Mouse (Mus musculus) cerebellum, postnatal 36 days (tissue): Measurements from ENCODE around the gene Ikzf3.

Experiments
- DNase-seq, 2 experiments: peaks; one replicate each; pipeline ENCODE4 v3.0.0; 2021 to 2022; ENCODE audit warnings: mixed read lengths in 2 of 2

Gene Ikzf3

DNA sequence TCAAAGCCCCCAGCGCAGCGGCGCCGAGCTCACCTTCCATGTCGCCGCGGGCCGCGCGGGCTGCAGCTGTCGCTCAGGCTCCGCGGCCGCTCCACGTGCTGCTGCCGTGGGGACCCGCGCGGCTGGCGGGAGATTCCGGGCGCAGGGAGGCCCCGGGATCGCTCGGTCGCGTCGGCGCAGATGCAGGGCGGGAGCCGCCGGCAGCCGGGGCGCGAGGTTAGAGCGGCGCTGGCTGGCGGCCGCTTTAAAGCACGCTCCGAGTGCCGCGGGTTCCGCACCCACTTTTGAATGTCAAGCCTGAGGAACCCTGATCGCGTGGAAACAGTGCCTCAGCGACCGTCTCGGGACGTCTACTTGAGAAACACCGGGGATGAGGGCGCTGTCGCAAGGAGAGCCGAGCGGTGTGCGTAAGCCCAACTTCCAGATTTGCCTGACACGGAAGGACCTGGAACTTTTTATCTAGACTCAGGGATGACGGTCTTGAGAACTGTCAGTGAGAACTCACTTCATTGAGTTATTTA lies at the start of gene Ikzf3:
Gene Ikzf3, minus strand, starts transcription at position 321 of the 521 bp plus-strand sequence.
- peak; percentile 11 to 14 for DNase-seq

DNA sequence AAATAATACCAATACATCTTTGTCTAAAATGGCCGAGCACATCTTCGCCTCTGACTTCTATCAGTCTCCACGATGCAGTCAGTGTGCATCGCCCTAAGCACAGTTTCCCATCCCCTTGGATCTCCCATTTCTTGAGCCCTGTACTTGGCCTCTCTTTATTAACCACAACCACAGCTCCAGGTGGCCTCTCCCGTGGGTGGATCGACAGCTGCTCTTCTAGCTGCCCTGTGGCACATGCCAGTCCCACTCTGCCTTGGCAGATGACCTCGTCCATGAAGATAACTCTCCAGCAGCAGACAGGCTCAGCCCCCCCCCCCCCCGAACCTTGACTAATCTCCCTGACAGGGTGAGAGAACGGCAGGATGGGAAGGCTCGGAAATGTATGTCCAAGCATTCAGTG lies 49.6 kb upstream of the Ikzf3 start:
- no peak for DNase-seq

DNA sequence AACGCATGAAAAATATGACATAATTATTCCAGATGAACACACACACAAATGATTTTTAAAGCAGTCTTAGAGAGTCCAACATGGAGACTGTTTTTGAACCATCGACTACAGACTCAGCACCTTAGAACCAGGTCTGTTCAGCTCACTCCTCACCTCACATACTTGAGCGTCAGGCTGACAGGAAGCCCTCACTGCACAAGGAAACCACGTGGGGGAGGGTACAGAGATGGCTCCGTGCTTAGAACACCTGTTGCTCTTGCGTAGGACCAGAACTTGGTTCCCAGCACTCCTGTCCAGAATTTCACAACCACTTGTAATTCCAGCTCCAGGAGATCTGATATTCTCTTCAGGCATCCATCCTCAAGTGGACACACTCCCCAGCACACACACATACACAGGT lies 49.2 kb upstream of the Ikzf3 start:
- no peak for DNase-seq

DNA sequence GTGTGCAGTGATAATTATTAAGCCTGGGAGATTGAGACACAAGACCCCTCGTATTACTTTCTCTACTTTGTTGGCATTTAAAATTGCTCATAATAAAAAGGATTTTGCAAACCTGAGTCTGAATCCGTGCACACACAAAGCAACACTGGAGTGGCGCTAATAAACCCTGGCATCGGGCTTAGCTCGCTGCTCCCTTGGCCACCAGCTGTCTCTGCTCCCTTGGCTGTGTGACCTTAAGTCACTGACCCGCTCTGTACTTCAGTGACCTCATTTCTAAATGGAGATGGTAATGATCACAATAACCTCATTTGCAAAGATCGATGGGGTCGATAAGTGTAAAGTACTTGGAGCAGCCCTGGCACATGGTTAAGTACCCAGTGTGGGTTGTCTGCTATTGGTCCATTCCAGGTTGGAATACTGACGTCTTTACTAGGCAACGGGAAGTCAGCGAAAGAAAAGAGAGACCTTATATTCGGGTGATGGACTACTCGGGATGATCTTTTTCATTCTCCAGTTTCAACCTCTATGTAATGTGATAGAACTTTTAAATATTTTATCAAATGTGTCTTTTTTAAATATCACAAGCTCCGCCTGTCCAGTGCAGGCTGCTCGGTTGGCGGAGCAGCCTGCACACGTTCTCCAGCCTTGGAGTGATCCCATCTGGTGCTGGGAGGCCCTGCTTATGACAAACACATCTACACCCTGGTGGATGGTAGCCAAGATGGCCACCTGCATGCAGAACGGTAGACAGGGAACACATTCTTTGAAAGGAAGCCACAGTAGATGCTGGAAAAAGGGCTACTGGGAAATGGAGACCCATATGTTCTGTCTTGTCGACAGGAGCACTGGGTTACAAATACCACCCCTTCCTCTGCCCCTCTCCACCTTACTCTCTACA lies 45.0 kb upstream of the Ikzf3 start:
- DNase-seq = peak; percentile 53 to 58

DNA sequence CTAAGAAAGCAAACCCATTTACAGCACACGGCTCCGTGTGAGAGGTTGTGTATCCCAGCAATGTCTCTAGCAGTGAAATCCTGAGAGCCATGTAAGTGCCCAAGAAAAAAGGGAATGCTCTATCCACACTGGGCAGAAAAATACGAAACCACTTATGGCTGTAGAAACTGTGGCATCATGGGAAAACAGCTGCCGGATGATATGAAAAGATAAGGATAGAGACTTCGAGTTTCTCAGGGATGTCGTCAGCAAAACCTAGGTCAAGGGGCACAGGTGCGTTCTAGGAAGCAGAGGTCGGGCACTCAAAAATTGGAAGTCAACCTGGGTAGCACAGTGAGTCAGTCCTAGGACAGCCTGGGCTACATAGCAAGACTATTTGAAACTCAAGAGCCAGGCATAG lies 43.5 kb upstream of the Ikzf3 start:
- DNase-seq = no peak

DNA sequence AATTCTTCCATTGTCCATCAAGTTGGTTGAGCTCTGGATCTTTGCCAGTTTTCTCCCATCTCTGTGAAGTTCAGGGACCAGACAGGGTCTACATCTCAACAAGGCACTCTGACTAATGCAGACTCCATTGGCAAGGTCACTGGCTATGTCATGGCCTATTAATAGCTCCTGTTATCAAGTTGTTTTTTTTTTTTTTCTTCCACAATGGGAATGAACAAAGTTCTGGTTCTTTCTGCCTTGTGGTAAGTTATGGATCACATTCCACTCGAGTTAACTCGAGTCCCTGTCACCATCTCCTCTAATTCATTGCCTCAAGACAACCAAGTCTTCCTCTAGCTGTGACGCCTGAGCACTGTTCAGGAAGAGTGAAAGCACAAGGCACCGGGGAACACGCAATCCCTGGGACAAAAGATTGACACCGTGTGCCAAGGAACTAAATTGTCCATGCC lies 43.0 kb upstream of the Ikzf3 start:
- DNase-seq = no peak

DNA sequence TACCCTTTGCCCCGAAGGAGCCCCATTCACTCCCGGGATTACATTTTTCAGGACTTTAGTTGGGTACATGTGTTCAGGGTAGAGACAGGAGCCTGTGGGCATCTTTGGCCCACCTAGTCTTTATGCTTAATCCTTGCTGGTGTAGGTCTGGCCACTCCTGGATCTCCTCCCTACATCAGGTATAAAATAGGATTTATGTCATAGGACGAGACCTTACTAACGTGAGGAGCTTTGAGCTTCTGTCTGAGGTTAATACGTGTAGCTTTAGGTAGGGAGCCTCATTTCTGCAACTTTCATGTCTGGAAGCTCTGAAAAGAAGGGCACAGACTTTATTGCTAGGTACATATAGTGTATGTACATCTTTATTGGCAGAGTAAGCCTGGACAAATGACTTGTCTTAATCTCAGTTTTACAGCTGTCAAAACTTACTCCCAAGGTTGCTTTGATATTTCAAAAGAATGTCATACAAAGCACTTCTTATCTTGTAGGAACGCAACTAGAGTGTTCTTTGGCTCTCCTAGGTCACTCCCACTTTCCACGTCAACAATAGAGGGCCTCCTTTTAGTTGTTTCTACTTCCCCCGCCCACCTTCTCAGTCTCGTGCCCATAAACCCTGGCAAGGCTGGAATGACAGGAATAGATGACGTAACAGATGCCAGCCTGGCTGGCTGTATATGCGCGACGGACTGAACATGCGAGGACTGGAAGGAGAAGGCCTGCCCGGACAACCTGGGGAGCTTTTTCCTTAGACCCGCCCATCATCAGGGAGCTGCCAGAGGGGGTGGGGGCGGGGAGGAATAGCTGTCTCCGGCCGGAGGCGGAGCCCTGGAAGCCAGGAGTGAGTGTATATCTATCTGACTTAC lies 42.1 kb upstream of the Ikzf3 start:
- DNase-seq = peak; percentile 33 to 40

DNA sequence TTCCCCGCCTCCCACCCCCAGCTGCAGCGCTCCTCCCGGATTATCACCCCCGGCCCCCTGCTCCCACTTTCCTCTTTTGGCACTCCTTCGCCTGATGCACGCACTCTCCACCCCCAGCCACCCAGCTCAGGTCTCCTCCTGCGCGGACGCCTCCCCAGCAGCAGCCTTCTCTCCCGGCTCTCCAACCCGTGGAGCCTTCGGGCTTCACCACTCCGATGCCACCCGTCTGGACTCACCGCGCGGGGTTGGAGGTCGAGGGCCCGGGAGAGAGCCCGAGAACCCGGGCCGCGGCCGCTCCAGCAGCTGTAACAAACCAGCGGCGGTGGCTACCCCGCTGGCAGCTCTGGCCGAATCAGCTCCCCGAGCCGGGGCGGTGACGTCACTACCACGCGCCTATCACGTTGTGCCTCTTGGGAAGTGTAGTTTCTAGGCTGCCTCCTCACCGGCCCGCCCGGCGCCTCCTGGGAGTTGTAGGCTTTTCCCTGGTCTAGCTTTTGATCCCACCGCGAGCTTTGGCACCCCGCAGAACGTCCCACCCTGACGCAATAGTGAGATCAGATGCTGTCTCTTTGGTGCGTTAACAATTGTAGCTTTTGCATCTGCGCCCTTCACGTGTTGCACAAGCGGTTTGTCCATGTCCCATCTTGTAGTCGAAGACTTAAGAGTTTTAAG lies 41.2 kb upstream of the Ikzf3 start, which contains the start of gene Ormdl3:
Gene Ormdl3, minus strand, starts transcription at position 477 of the 672 bp plus-strand sequence.
- peak; percentile 96 to 98 for DNase-seq

DNA sequence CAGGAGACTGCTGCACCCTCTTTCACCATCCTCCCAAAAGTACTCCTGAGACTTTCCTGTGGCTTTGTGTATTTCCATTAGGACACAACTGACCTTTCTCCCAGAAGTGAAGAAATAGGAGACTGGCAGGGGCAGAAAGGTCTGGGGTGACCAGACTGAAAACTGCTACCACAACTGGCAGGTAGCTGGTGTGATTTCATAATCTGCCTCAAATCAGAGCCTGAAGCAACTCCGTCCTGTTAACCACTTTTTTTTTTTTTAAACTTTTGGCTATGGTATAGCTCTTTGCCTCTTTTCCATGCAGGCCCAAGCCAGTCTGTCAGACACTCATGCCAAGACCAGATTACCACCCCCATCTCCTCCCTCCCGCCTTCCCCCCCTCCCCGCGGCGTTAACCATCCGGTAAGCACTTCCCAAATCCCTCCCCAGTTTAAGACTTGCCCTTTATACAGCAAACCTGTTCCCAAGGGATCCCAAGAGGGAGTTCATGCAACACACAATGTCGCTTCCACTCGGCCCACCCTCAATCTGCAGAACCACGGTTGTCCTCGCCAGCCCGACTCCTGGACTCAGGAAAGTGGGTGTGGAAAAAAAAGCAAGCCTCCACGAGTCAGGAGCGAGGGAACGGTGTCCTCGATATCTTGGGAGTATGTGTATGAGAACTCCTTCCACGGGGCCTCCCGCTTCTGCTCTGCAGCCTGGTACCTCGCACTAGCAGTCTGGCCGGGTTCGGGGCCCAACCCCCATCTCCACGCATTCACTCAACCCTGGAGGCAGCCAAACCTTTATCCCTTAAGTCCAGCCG lies 40.5 kb upstream of the Ikzf3 start:
- no peak for DNase-seq

DNA sequence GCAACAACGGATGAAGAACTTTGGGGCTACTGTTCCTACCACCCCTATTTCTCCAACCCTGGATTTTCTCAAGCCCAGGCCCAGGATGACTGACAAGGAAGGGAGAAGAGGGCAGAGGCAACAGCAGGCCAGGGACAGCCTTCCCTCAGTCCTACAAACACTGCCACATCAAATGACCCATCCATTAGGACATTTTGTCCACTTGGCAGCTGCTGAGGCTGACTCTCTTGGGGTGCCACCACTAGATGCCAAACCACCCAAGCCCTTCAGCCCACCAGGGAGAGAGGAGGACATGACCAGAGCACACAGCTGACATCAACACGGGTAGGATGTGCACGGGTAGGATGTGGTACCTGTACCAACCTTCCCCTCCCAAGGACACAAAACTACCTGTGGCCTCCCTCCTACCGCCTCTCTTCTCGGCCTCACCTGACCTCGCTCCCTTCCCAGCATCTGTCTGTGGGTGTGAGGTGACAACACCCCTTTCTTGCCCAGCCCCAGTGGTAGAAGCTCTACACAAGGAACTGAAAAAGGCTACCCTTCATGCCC lies 38.9 kb upstream of the Ikzf3 start:
- no peak for DNase-seq

DNA sequence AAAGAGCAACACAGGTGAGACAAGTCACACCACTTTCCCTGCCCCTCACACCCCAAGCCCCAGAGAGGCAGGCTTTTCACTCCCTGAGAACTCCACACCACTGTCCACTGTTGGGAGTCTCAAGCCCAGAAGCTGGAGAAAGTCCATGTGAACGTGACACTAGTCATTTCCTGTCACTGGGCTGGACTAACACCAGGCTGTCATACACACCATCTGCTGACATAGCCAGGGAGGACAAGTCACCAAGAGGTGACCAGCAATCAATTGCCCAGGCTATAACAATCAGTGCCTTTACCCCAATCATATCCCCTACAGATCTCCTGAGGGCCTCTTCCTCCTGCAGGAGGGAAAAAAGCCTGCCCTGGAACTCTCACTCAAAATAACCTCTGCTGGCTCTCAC lies 38.3 kb upstream of the Ikzf3 start:
- DNase-seq = no peak

DNA sequence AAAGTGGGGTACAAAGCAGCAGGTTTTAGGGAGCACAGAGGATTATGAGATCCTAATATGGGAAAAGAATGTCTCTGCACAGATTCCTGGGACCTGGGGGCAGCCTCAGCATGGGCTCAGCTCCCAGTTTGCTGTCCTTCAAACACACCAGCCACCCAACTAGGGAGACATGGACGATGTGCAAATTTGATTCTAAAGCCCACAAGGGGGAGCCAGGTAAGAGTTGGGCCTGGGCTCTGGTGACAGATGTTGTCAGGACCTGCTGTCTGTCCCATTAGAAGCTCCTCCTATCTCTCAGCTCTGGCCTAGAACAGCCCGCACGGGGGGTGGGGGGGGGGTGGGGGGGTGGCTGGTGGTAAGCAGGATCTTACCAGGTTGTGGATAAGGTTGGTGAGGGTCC lies 37.7 kb upstream of the Ikzf3 start:
- DNase-seq = no peak

DNA sequence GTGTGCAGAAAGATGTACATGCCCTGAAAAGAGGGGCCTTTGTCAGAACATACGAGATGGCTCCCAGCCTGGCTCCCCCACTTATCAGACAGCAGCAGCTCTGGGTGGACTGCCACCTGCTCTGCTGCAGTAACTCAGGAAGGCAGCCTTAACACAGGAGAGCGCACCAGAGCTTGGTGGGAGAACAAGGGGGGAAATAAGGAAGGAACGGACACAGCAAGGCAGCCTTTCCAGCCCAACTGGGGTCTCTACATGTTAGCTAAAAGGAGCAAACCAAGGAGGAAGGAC lies 37.4 kb upstream of the Ikzf3 start:
- no peak for DNase-seq

DNA sequence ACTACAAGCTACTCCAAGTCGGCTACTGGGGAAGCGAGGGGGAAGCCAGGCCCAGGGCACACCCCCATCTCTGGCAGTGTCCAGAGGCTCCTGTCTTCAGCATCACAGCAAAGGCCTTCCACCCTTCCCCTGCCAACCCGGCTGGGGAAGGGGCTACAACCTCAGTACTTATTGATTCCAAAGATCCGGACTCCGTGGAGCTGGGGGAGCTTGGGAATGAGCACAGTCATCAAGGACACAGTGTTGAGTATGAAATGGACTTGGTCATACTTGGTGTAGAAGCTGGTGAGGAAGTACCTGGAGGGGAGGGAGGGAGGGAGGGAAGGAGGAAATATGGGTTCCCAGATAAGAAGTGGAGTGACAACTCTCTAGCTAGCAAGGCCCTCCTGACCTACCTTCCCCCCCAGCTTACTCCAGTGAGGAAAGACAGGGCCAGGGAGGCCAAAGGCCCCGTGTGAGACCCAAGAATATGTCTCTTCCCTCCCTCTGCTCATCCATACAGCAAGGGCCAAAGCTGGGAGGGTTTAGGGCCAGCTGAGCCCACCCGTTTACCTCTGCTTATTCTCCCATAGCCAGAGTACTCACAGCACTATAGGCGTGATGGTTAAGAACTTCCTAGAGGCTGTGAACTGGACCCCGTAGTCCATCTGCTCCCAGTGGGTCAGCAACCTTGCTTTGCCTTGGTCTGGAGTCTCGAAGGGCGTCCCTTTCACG lies 36.9 kb upstream of the Ikzf3 start:
- no peak for DNase-seq

DNA sequence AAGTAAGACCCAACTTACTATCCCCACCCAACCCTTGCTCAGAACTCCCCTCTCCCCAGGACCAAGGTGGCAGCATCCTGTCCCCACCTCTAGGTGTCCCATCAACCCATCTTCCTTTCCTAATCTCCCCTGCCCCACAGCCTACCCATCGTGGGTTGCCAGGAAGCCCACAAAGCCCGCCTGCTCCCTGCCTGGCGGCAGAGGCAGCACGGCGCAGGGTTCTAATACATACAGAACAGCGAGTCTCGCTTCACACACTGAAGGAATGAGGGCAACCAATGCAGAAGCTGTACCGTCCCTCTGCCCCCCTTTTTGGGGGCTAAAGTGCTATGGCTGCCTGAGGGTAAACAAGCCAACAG lies 36.2 kb upstream of the Ikzf3 start:
- DNase-seq = no peak

DNA sequence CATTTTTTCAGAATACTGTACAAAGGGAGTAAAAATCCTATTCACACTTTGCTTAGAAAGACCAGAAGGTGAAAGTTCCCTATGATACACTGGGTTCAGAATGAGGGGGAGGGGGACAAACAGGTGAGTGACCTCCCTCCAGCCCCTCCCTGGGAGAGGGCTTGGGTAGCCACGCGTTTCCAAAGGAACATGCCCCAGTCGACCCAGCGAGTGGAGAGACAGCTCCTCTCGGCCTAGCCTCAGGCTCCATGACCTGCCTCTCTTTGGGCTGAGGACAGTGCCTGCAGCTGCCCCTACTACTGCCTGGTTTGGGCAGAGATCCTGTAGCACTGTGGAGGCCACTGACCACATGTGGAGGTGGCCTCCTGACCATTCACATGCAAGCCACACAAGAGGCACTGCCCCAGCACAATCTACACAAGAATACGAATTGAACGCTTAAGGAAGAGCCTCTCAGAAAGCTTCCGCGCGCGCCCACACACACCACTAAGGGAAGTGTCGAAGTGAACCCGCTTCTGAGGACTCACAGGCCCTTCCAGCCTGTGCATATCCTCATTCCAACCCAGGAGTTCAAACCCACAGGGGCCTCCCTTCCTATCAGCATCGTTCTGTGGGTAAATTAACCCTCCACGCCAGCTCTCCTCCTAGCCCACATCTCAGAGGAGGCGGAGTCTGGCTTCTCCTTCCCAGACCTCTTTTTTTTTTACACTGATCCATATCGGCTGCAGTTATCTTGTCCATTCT lies 35.6 kb upstream of the Ikzf3 start:
- no peak for DNase-seq

DNA sequence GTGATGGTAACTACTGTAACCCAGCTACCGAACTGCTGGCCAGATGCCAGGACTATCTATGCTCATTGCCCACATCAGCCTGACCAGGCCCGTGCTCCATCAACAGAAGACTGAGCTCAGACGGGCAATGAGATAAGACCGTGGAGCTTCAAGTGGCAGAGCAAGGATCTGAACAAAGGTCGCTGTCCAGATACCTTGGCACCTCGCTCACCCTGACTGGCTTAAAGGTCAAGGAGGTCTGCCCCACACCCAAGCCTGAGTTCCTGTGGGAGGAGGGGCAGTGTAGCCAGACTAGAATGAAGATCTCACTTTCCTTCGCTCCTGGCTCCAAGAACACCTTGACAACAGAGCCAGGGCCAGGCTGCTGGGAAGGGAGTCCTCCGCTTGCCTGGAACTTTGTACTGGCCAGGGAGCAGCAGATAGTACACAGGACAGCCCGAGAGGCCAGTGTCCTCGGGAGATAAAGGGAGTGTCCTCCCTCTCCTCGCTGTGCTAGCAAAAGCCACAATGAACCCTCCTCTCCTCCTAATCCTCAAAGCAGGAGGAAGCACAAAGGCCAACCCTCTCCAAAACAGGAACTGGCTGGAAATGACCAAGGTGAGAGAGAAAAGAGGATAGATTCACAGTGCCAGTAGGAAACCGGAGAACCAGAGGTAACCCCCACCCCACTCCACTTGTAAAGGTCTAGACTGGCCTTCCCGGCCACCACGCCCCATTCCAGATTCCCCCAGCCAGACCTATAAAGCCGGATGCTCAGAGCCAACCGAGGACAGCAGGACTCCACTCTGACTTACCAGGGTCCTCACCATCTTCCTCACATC lies 34.7 kb upstream of the Ikzf3 start:
- DNase-seq = no peak

DNA sequence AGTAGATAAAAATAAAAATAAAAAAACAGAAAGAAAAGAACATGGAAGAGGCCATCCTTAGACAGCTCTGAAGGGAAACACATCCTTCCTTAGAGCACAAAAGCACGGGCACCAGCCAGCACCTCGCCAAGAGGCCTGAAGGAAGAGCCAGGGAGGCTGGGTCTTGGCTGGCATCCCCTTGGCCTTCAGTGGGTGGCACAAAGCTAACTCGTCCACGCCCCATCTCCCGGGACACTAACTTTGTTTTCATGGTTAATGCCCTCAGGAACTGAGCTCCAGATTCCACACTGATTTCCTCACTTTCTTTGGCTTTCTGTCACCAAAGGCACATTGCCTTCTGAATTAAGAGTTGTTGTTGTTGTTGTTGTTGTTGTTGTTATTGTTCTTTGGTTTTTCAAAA lies 31.9 kb upstream of the Ikzf3 start:
- no peak for DNase-seq

DNA sequence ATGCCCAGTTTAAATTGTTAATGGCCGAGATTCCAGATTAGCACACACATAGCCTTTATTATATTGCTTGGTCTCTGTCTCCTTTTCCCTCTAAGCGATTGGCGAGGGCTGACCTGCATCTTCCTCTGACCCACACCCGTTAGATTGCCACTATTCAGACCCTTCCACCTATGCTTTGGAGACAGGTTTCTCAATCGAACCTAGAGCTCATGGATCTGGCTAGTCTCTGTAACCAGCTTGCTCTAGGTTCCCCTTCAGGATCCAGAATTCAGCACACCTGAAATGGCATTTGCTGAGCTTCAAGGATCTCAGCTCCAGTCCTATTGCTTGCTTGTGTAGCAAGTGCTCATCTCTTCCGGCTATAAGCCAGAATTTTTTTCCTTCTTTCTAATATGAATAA lies 23.6 kb upstream of the Ikzf3 start:
- no peak for DNase-seq

DNA sequence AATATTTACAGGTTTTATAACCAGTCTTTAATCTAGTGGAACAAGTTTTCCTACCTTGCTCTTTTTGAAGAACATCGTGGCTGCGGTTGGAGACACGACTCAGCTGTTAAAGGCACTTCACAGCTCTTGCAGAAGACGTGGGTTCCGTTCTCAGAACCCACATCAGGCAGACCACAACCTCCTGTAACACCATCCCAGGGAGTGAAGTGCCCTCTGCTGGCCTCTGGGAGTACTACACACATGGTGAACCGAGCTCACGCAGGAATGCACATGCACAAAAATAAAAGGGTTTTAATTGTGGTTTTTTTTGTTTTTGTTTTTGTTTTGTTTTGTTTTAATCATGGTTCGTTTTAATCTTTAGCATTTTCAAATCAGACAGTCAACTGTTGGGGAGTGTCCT lies 22.5 kb upstream of the Ikzf3 start:
- no peak for DNase-seq
